Mouse (Mus musculus) midbrain, embryonic 16.5 days (tissue): ENCODE measurements around the gene Hist1h4k. TPM values are rescaled to one million over a fixed set of nuclear protein-coding genes. Genes with fewer than 3 reads are reported as not detected.
"Not testable (repeated sequence)": the region's sequence is repeated elsewhere in the genome, so short reads cannot be mapped to it uniquely, and the experiment has no call there.

Experiments used
- ATAC-seq: fragments of 200-750 bp; cut with Nextera tagmentation; 2 replicates; pipeline ENCODE4 v1.8.0; 2017; ENCODE audit warnings: moderate TSS enrichment
- H3K27ac ChIP-seq: fragments of 300-500 bp; sonication (generic); 2 replicates; pipeline ENCODE4 v1.5.1; 2014; ENCODE audit warnings: mild to moderate bottlenecking, low read length, mixed read lengths
- H3K27me3 ChIP-seq: fragments of 300-500 bp; sonication (generic); 2 replicates; pipeline ENCODE4 v1.6.1; 2014; ENCODE audit warnings: low read depth, low read length, mixed read lengths; ENCODE audit not compliant: control insufficient read depth, insufficient read depth
- H3K36me3 ChIP-seq: fragments of 300-500 bp; sonication (generic); 2 replicates; pipeline ENCODE4 v1.6.1; 2014; ENCODE audit warnings: mild to moderate bottlenecking, low read length, moderate library complexity, mixed read lengths; ENCODE audit not compliant: control insufficient read depth, insufficient read depth
- H3K4me1 ChIP-seq: fragments of 300-500 bp; sonication (generic); 2 replicates; pipeline ENCODE4 v1.6.1; 2014; ENCODE audit warnings: mild to moderate bottlenecking, low read length, mixed read lengths; ENCODE audit not compliant: control insufficient read depth, insufficient read depth
- H3K4me2 ChIP-seq: fragments of 300-500 bp; sonication (generic); 2 replicates; pipeline ENCODE4 v1.6.1; 2014; ENCODE audit warnings: mild to moderate bottlenecking, low read length, mixed read lengths
- H3K4me3 ChIP-seq: fragments of 300-500 bp; sonication (generic); 2 replicates; pipeline ENCODE4 v1.5.1; 2014; ENCODE audit warnings: low read depth, mild to moderate bottlenecking, low read length, moderate library complexity, mixed read lengths
- H3K9ac ChIP-seq: fragments of 300-500 bp; sonication (generic); 2 replicates; pipeline ENCODE4 v1.6.1; 2014; ENCODE audit warnings: low read depth, low read length, mixed read lengths
- H3K9me3 ChIP-seq: fragments of 300-500 bp; sonication (generic); replicated peaks from 2 replicates; pipeline ENCODE4 v1.6.1; 2014; ENCODE audit warnings: mild to moderate bottlenecking, low read length, mixed read lengths; ENCODE audit not compliant: control insufficient read depth, poor library complexity, severe bottlenecking
- WGBS: fragments of 180-500 bp; shearing (Covaris S2); extraction: QIAGEN DNeasy Blood & Tissue Kit; methylation state at CpG from one replicate; pipeline ENCODE4 v1.1.7; 2014; 5-methylcytosine and 5-hydroxymethylcytosine counted together
- polyA plus RNA-seq: library from polyadenylated mRNA; unstranded; fragments of >200 nt; fragmentation: Nextera tagmentation; extraction: Ambion mirVana; gene quantifications from 2 replicates; pipeline ENCODE4 v1.2.1, GENCODE M21; 2015

Gene Hist1h4k
- polyA plus RNA-seq, 1 experiment from 2014 or later = not detected

GRCm38 (mm10) chr13:21784311-21784710, 34.0 kb upstream of the Hist1h4k start:
- Histone ChIP-seq H3K36me3 (no peaks in the 10 kb centered on the region), H3K27ac (no peak overlapping the region), H3K4me2 (no peak overlapping the region), H3K27me3 (no peaks in the 10 kb centered on the region; the same call in 1 of the 2 replicates), H3K9me3 (no peaks in the 10 kb centered on the region), H3K4me3 (no peak overlapping the region), H3K4me1 (peaks cover 31% of the 10 kb centered on the region), H3K9ac (no peak overlapping the region)
- no peak for ATAC-seq
- WGBS = 19% methylated on average over 6 of the region's 6 CpGs

- Histone ChIP-seq H3K27ac (0 out of 2 replicates have a peak overlapping the region, but pooled peaks have one; percentile 2), H3K9me3 (no peaks in the 10 kb centered on the region), H3K27me3 (no peaks in the 10 kb centered on the region; the same call in 1 of the 2 replicates), H3K36me3 (no peaks in the 10 kb centered on the region), H3K4me1 (peaks cover 31% of the 10 kb centered on the region), H3K9ac (no peak overlapping the region), H3K4me3 (peak overlapping the region; percentile 37), H3K4me2 (peak overlapping the region; percentile 87)
- no peak for ATAC-seq
- WGBS = 2% methylated on average over 9 of the region's 9 CpGs
Observed at GRCm38 (mm10) chr13:21783734-21784161, 33.4 kb upstream of the Hist1h4k start.

GRCm38 (mm10) chr13:21783255-21783617, 32.9 kb upstream of the Hist1h4k start, which contains the start of gene Hist1h3i:
Gene Hist1h3i, minus strand, starts transcription at chr13:21783370.
- WGBS = 0% methylated on average over 13 of the region's 20 CpGs

GRCm38 (mm10) chr13:21782361-21783254, 32.3 kb upstream of the Hist1h4k start:
- Histone ChIP-seq H3K4me1 (peaks cover 26% of the 10 kb centered on the region), H3K9ac (peak overlapping the region; percentile 64), H3K27ac (peak overlapping the region; percentile 69; the same call in 1 of the 2 replicates), H3K4me2 (peak overlapping the region; percentile 87), H3K4me3 (peak overlapping the region; percentile 41)
- not testable (repeated sequence) for H3K9me3 ChIP-seq, ATAC-seq, H3K27me3 ChIP-seq, H3K36me3 ChIP-seq
- under 1% methylated on average over 12 of the region's 35 CpGs for WGBS

More at GRCm38 (mm10) chr13:21783255-21783617, 32.9 kb upstream of the Hist1h4k start, which contains the start of gene Hist1h3i:
- no peaks in the 10 kb centered on the region for H3K36me3 ChIP-seq
- no peaks in the 10 kb centered on the region; the same call in 1 of the 2 replicates for H3K27me3 ChIP-seq
- peaks cover 30% of the 10 kb centered on the region for H3K4me1 ChIP-seq
- peak within 1 kb of the TSS; percentile 87 for H3K4me2 ChIP-seq
- ATAC-seq = peak; percentile 79
- H3K9ac ChIP-seq = peak within 1 kb of the TSS; percentile 64
- no peaks in the 10 kb centered on the region for H3K9me3 ChIP-seq
- peak within 1 kb of the TSS; percentile 41 for H3K4me3 ChIP-seq
- peak within 1 kb of the TSS; percentile 69; the same call in 1 of the 2 replicates for H3K27ac ChIP-seq

- H3K9ac ChIP-seq = no peak overlapping the region
- ATAC-seq = no peak
- no peak overlapping the region for H3K4me2 ChIP-seq
- H3K27ac ChIP-seq = no peak overlapping the region
- H3K36me3 ChIP-seq = no peaks in the 10 kb centered on the region
- H3K4me1 ChIP-seq = peaks cover 26% of the 10 kb centered on the region
- no peak overlapping the region for H3K4me3 ChIP-seq
- H3K9me3 ChIP-seq = no peaks in the 10 kb centered on the region
- WGBS = 98% methylated on average over 1 of the region's 1 CpGs
- H3K27me3 ChIP-seq = no peaks in the 10 kb centered on the region; the same call in 1 of the 2 replicates
Observed at GRCm38 (mm10) chr13:21781639-21782038, 31.3 kb upstream of the Hist1h4k start.

DNA sequence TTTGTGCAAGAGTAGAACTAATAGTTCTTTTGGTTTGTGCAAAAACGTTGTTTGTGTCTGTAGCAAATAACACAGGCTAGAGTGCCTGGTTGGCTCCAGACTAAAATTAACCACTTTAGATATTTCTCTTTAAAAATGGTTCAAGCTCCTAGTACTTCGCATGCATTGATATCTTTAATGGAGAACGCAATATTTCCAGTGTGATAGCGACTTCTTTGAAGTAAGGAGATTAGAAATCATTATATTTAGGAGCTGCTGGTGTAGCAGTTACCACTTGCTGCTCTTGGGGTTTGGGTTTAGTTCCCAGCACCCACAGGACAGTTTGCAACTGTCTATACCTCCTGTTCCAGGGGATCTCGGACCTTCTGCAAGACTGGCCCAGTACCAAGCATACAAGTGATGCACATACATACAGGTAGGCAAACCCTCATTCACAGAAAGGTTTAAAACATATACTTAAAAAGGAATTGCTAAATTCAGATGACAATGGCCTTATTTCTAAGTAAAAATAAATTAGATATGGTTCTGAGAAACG, 30.8 kb upstream of the Hist1h4k start:
- H3K36me3 ChIP-seq = no peaks in the 10 kb centered on the region
- 44% methylated on average over 6 of the region's 6 CpGs for WGBS
- H3K9me3 ChIP-seq = no peaks in the 10 kb centered on the region
- no peaks in the 10 kb centered on the region; the same call in 1 of the 2 replicates for H3K27me3 ChIP-seq
- H3K4me2 ChIP-seq = peak overlapping the region; percentile 84; the same call in 1 of the 2 replicates
- no peak overlapping the region for H3K27ac ChIP-seq
- ATAC-seq = no peak
- H3K4me3 ChIP-seq = no peak overlapping the region
- H3K9ac ChIP-seq = no peak overlapping the region
- H3K4me1 ChIP-seq = peaks cover 22% of the 10 kb centered on the region

- peak within 1 kb of the TSS; percentile 25 for H3K9ac ChIP-seq
- H3K27me3 ChIP-seq = no peaks in the 10 kb centered on the region; the same call in 1 of the 2 replicates
- peaks cover 21% of the 10 kb centered on the region for H3K4me1 ChIP-seq
- WGBS = under 1% methylated on average over 44 of the region's 44 CpGs
- peak within 1 kb of the TSS; percentile 42 for H3K4me3 ChIP-seq
- H3K36me3 ChIP-seq = no peaks in the 10 kb centered on the region
- no peaks in the 10 kb centered on the region for H3K9me3 ChIP-seq
- H3K4me2 ChIP-seq = peak within 1 kb of the TSS; percentile 84
- peak within 1 kb of the TSS; percentile 76 for H3K27ac ChIP-seq
- ATAC-seq = peak; percentile 11; the same call in 1 of the 2 replicates
Observed at GRCm38 (mm10) chr13:21779767-21780731, 29.7 kb upstream of the Hist1h4k start, which contains the start of gene Hist1h1b. Gene Hist1h1b, minus strand, starts transcription at chr13:21780625.
